Mouse (Mus musculus) layer of hippocampus, adult 9-11 months (tissue): ENCODE measurements at regions not wholly inside any gene's neighbourhood (a gene's known extent, or its start where the extent isn't known, plus 50 kb on each side); places are given as distances from the start of the nearest gene placed in this dataset.
A peak's percentile ranks its signal among the peaks of the same experiment; 100 is the strongest.
"Not testable (repeated sequence)": the region's sequence is repeated elsewhere in the genome, so short reads cannot be mapped to it uniquely, and the experiment has no call there.

ENCODE experiments used
- DNase-seq: peaks from one replicate; pipeline ENCODE4 v3.0.0; 2022

DNA sequence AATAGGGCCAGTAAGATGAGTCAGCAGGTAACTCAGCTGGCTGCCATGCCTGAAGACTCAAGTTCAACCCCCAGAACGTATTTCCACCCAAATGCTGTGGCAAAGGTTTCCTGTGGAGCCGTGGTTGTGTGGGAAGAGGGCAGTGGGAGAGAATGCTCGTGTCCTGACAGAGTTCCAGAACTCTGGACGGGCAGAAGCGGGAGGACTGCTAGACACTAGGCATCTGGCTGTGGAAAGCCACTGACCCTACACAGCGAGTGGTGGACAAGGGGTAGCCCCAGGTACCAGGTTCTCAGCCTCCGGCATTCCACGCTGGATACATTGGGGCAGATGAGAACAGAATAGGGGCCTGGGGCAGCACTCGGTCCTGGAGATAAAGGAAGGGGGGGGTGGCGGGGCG lies 69.6 kb upstream of the Acsl3 start:
- DNase-seq, result no peak

DNA sequence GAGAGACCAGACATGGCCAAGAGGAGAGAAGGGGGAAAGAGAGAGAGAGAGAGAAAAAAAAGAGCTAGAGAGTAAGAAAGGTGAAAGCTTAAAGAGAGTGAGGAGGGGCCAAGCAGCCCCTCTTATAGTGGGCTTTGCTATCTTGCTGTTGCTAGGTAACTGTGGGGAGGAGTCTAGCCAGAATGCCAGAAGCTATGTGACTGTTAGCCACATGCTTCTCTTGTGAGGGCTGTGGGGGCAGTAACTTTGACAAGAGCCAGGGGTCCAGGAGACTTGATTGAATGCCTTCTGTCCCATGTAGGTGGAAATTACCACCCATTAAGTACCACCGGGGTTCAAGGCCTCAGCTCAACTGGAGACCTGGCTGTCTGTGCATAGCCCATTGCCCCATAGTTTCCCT lies 69.0 kb upstream of the Acsl3 start:
- DNase-seq, result not testable (repeated sequence)

DNA sequence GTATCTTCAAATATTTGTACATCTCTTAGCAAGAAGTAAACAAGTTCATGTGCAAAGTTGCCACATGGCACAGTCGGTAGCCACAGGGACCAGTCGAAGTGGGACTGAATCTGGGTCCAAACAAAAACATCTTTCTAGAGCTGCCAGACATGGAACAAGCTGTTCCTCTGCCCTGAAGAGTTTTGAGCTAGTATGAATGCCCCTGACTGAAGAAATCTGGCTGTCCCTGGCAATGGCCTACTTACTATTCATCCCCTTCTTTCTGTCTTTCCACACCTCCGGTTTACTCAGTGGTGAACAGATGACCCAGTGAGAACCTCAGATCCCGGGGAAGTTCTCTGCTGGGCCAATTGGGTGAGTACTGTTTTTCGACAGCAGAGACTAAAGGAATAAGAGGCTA lies 67.1 kb upstream of the Acsl3 start:
- peak; percentile 49 for DNase-seq

DNA sequence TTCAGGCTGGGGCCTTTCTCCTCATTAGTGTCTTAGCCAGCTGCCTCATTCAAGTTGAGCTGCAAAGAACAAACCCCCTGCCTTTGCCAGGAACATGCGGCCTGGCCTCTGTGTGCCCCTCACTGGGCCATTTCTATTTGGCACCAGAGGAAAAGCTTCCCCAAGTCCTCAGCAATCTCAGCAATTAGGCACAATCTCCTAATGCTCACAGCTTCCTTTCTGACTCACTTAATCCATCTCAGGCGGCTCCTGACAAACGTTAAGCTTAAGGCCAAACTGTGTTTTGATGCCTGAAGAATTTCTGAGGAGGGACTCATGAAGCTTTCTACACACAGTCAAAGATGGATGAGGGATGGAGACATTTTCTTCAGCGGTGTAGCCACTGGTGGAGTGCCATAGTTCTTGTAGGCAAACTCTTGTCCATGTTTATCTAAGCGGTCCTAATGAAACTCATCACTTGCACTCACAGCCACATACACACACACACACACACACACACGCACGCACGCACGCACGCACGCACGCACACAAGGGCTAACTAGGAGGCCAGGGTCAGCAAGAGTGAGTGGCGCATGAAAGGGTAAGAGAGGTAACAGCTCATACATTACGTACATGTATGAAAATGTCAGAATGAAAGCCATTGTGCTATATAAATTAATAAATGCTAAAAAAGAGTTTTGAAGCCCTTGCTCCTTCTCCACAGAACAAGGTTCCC lies 63.5 kb upstream of the Acsl3 start:
- peak; percentile 61 for DNase-seq

DNA sequence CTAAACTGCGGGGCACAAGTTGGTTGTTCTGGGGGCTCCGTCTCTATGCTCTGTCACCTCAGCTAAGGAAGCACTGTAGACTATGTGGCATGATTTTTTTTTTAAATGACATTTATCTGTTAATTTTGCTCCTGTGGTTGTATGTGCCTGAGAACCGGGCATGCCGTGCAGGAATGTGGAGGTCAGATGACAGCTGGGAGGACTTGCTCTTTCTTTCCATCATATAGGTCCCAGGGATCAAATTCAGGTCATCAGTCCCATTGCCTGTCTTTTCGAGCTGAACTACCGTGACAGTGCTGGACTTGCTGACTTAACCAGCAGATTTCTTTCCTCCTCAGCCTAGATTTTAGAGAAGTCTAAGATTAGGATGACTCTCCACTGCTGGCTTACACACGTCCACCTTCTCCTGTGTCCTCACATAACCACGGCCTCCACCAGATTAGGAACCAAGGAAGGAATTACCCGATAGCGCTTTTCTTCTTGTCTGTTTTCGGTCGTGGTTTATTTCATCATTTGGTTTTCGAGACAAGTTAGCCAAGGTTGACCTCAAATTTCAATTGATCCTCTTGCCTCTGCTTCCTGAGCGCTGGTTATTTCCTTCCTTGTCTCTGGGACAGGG lies 62.0 kb upstream of the Acsl3 start:
- no peak for DNase-seq

DNA sequence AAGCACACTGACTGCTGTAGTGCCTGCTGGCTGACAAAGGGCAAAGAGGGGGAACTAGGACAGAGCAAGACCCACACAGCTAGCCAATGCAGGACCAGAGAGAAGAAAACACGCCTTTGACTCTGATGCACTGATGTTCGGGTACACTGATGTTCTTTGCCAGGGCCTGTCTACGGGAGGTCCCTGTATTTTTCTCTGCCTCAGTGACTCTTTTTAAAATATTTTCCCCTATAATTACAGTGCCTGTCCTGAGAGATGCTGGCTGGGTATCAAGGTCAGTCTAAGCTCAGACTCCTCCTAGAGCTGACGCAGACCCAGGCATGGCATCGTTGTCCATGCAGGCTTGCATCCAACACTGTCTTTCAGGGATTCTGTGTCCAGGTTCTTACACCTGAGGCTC lies 59.1 kb upstream of the Acsl3 start:
- DNase-seq, result no peak

DNA sequence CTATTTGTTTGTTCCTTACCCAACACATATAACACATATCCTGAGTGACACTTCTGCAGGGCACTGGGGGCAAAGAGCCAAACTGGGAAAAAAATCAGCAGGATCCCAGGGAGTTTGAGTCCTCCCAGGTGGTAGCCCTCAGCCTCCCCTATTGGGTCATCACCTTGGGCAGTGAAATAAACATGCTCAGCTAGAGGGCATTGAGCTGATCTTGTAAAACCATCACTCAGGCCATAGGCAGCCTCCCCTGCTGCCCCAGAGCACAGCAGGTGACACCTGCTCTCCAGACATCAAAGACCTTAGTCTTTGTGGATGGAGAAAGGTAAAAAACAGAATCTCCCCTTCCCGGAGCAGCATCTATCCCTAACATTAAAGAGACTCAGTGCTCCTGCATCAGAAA lies 57.0 kb upstream of the Acsl3 start:
- DNase-seq, result no peak

DNA sequence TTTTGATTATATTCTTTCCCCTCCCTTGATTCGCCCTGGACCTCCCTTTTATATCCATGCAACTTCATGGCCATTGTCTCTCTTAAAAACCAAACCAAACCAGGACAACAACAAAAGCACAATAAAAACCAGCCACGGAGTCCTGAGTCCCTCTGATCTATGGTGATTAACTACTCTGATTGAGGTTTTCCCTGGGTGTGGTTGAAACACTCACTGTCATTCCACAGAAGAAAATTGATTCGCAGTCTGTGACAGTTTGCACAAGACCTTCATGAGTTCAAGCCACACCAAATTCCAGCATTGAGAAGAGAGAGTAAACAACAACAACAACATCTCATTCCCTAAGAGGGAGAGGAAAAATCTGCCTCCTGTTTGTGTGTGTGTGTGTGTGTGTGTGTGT lies 56.1 kb upstream of the Acsl3 start:
- no peak for DNase-seq

DNA sequence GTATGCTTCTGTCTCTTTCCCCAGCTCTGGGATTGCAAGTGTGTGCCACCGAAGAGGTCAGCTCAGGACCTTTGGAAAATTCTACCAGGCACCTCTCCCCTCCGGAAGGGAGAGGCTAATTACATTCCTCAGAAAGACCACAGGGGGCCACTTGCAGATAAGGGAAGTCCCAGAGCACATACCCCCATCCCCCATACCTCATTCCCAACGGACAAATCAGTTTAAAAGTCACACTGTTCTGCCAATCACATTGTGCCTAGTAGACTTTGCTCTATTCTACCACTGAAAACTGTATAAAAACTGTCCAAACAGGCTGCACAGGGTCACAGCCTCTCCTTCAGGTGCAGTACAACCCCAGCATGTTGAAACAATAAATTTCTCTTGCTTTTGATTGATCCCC lies 55.6 kb upstream of the Acsl3 start:
- DNase-seq, result no peak

DNA sequence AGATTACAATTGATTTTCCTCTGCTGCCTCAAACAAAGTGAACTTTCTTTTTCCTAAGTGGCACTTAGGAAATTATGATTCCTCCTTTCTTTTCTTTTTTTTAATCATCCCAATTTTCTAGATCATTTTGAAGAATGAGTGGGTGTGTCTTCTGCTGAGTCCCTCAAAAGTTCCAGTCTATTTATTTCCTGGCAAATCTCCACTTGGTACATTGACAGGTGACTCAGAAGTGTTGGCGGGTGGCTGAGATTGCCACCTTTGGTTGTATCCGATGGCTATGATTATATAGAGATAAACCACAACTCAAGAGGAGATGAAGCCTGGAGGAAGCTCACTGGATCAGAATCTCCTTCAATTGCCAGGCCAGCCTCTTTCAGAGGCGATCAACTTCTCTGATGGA lies 54.7 kb upstream of the Acsl3 start:
- no peak for DNase-seq

DNA sequence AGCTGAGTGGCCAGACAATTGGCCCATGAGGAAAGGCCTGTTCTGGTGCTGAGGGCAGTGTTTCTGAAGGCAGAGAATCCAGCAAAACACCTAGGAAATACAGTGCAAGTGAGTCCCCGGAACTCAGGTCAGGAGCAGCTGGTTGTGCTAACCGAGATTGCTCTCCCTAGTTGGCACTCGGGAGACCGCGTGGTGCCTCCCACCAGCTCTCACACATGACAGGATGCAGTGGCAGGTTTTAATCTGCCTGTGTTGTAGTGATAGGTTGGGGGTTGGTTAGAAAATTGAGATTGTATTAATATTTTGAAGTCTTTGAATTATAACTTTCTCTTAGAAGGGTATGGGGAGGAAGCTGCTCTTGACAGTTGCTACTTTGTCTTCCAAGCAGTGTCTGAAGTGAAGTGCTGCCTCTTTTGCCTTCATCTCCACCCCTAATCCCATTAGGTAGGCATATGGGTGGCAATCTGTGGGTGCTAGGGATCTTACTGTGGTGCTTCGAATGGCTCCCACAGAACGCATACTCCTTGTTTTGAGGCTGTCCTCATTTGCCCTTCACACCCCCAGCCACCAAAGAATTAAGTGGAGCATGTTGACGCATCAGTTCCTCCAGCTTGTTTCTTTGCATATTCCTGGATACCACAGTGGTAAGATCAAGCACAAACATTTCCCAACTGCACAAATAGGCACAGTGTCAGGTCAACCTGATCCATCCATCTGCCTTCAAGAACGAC lies 52.6 kb upstream of the Acsl3 start:
- peak; percentile 49 for DNase-seq
